ENCODE assay signal across 22 mouse cellular contexts in genomic region chr12:69365757-69366156, GRCm38 (mm10). TPM values are rescaled to one million over a fixed set of nuclear protein-coding genes. Genes with fewer than 3 reads are reported as not detected.
DNase-seq lines count a peak whose midpoint lies in the region; ATAC-seq and TF ChIP-seq lines count a peak whose summit lies in the region.
"Had no signal": no experiment of that assay in that cellular context is flagged by ENCODE, and none has a peak within 500 bp of the region (broad histone marks: within the 10 kb centered on the region; RNA-seq: fewer than 3 reads in every experiment).

No protein-coding gene starts in this region.

- 77% methylated on average over 7 of the region's 7 CpGs for WGBS in heart, embryonic 11.5 days (ENCODE audit: insufficient replicate concordance)
- WGBS in macrophage (ENCODE audit: missing documents) = 49% methylated on average over 7 of the region's 7 CpGs

- H3K4me1 ChIP-seq in heart, embryonic 11.5 days (ENCODE audit: control insufficient read depth, insufficient read depth, low read length) = 0 out of 2 replicates have a peak, but pooled peaks cover 7% of the 10 kb centered on the region
- H3K4me1 ChIP-seq in CH12.LX (ENCODE audit: control insufficient read depth in 1 of 2, insufficient read depth in 2 of 2) = peaks cover 0 to 40% of the 10 kb centered on the region in 2 experiments; a peak in 2 of 4 replicates

- no peak overlapping the region for H3K4me2 ChIP-seq in heart, embryonic 11.5 days
- peak overlapping the region; percentile 96 for H3K4me2 ChIP-seq in CH12.LX (ENCODE audit: insufficient read depth, low read depth, poor library complexity, severe bottlenecking)
- H3K4me2 ChIP-seq: embryonic facial prominence, embryonic 13.5 days; embryonic facial prominence, embryonic 15.5 days; forebrain, embryonic 12.5 days had no signal

- no peak for TF ChIP-seq POLR2A in CH12.LX (IDR thresholded peaks at IDR 0.05; ENCODE audit: low read depth, low read length)

- no peak overlapping the region for H3K9ac ChIP-seq in heart, embryonic 11.5 days (ENCODE audit: low read depth, low read length)
- peak overlapping the region; percentile 38; the same call in 1 of the 2 replicates for H3K9ac ChIP-seq in CH12.LX (ENCODE audit: insufficient read depth, low read depth)
- H3K9ac ChIP-seq: embryonic facial prominence, embryonic 13.5 days; embryonic facial prominence, embryonic 15.5 days; forebrain, embryonic 12.5 days had no signal

- in situ Hi-C loops in CH12.LX (cut with MboI; ENCODE audit: low pct_ligation_motif_present, low pct_unique_long_range_greater_than_20kb, low sequenced_read_pairs) = no loop called here

- H3K27ac ChIP-seq in heart, embryonic 11.5 days (ENCODE audit: low read depth, low read length) = no peak overlapping the region
- H3K27ac ChIP-seq in CH12.LX (ENCODE audit: insufficient read depth, low read depth) = peak overlapping the region; percentile 66
- H3K27ac ChIP-seq in macrophage = 0 out of 2 replicates have a peak overlapping the region, but pooled peaks have one; percentile 10
- H3K27ac ChIP-seq: embryonic facial prominence, embryonic 13.5 days; embryonic facial prominence, embryonic 15.5 days; forebrain, embryonic 10.5 days; forebrain, embryonic 12.5 days had no signal

- no peaks in the 10 kb centered on the region for H3K36me3 ChIP-seq in heart, embryonic 11.5 days (ENCODE audit: control insufficient read depth, insufficient read depth, low read length)
- H3K36me3 ChIP-seq in CH12.LX (replicated peaks in 1 of 2; ENCODE audit: control insufficient read depth in 1 of 2, insufficient read depth in 1 of 2, low read length in 1 of 2) (no peaks in the 10 kb centered on the region), macrophage (ENCODE audit: inconsistent target) (no peaks in the 10 kb centered on the region)
- H3K36me3 ChIP-seq: embryonic facial prominence, embryonic 13.5 days; embryonic facial prominence, embryonic 15.5 days; forebrain, embryonic 10.5 days; forebrain, embryonic 12.5 days had no signal

- TF ChIP-seq RAD21 in CH12.LX (IDR thresholded peaks at IDR 0.05; ENCODE audit: low read depth, low read length) = no peak

- H3K9me3 ChIP-seq in heart, embryonic 11.5 days (replicated peaks; ENCODE audit: control insufficient read depth, low read length) = no peaks in the 10 kb centered on the region
- no peaks in the 10 kb centered on the region for H3K9me3 ChIP-seq in CH12.LX (replicated peaks; ENCODE audit: low read length)
- H3K9me3 ChIP-seq: embryonic facial prominence, embryonic 13.5 days; embryonic facial prominence, embryonic 15.5 days; forebrain, embryonic 10.5 days; forebrain, embryonic 12.5 days had no signal

- no peaks in the 10 kb centered on the region for H3K27me3 ChIP-seq in heart, embryonic 11.5 days (ENCODE audit: control insufficient read depth, insufficient read depth, low read length)
- no peaks in the 10 kb centered on the region for H3K27me3 ChIP-seq in CH12.LX (replicated peaks)
- H3K27me3 ChIP-seq: embryonic facial prominence, embryonic 13.5 days; embryonic facial prominence, embryonic 15.5 days; forebrain, embryonic 12.5 days had no signal

- peaks cover 6% of the 10 kb centered on the region; the same call in 1 of the 2 replicates for H3K79me2 ChIP-seq in CH12.LX (replicated peaks; ENCODE audit: control insufficient read depth, extremely low read depth, insufficient read depth, poor library complexity, severe bottlenecking)
- H3K79me2 ChIP-seq in macrophage (ENCODE audit: inconsistent target) = no peaks in the 10 kb centered on the region

- no peak for TF ChIP-seq CTCF in CH12.LX (conservative IDR thresholded peaks at IDR 0.05 in 1 of 2, IDR thresholded peaks at IDR 0.05 in 1 of 2; ENCODE audit: low read depth in 2 of 2, low read length in 2 of 2)

- dilution Hi-C loops in CH12.LX (cut with MboI; ENCODE audit: extremely low pct_ligation_motif_present, extremely low pct_unique_long_range_greater_than_20kb, low sequenced_read_pairs) = no loop called here

- peak; percentile 49; the same call in 1 of the 2 replicates for TF ChIP-seq EP300 in CH12.LX (IDR thresholded peaks at IDR 0.05; ENCODE audit: low read length)

- peak; percentile 42 for DNase-seq in heart, adult 11 months
- peak; percentile 77 for DNase-seq in A20 (ENCODE audit: low read depth, low spot score)
- DNase-seq in CH12.LX (ENCODE audit: extremely low read depth) = no peak
- no peak for DNase-seq in layer of hippocampus, adult 11-12 months (ENCODE audit: low spot score)
- DNase-seq in right cerebral cortex, adult 18-20 months = no peak
- DNase-seq: adrenal gland, adult 2 months; adrenal gland, postnatal 10 days; adrenal gland, postnatal 36 days; cerebellum, adult 11-12 months; cerebellum, adult 8-10 months; cerebellum, postnatal 36 days; embryo, embryonic 11 days had no signal

- no peak overlapping the region for H3K4me3 ChIP-seq in heart, embryonic 11.5 days (ENCODE audit: low read depth, low read length)
- H3K4me3 ChIP-seq in CH12.LX (replicated peaks in 1 of 3; ENCODE audit: low read depth in 2 of 3, low read length in 2 of 3, poor library complexity in 1 of 3) (peak overlapping the region in 2 of 3 experiments; percentile 23 to 24), macrophage (ENCODE audit: inconsistent target) (no peak overlapping the region)
- H3K4me3 ChIP-seq: embryonic facial prominence, embryonic 13.5 days; embryonic facial prominence, embryonic 15.5 days; erythroblast, embryonic 14.5 days; forebrain, embryonic 10.5 days; forebrain, embryonic 12.5 days had no signal

- no peak for ATAC-seq in heart, embryonic 11.5 days (replicated peaks; ENCODE audit: insufficient number of reproducible peaks, low FRiP score, low TSS enrichment)
- ATAC-seq: CD4-positive, CD25-positive, alpha-beta regulatory T cell, adult 4 months; forebrain, embryonic 14.5 days; forebrain, embryonic 16.5 days had no signal

TF ChIP-seq in CH12.LX, 34 proteins besides CTCF, POLR2A, EP300 and RAD21 (continues in another document):
- TF ChIP-seq ZC3H11A (IDR thresholded peaks at IDR 0.05; ENCODE audit: low read depth, low read length) = no peak
- no peak for TF ChIP-seq MAZ (IDR thresholded peaks at IDR 0.05; ENCODE audit: low read depth, low read length)
- TF ChIP-seq TCF12 (IDR thresholded peaks at IDR 0.05; ENCODE audit: low read depth, low read length) = no peak
- TF ChIP-seq MAFK (IDR thresholded peaks at IDR 0.05; ENCODE audit: insufficient replicate concordance, low read length) = no peak
- no peak for TF ChIP-seq ZNF384 (IDR thresholded peaks at IDR 0.05; ENCODE audit: low read depth, low read length)
- TF ChIP-seq POLR2AphosphoS2 (IDR thresholded peaks at IDR 0.05; ENCODE audit: low read depth, low read length) = no peak
- TF ChIP-seq UBTF (IDR thresholded peaks at IDR 0.05; ENCODE audit: low read depth, low read length) = no peak
- no peak for TF ChIP-seq JUN (IDR thresholded peaks at IDR 0.05; ENCODE audit: insufficient read depth, low read depth, low read length)
- no peak for TF ChIP-seq ZMIZ1 (IDR thresholded peaks at IDR 0.05; ENCODE audit: low read depth, low read length)
- TF ChIP-seq MYC (IDR thresholded peaks at IDR 0.05; ENCODE audit: low read depth, low read length) = no peak
- TF ChIP-seq SIN3A (IDR thresholded peaks at IDR 0.05; ENCODE audit: low read length) = peak; percentile 33; the same call in 1 of the 2 replicates
- TF ChIP-seq BHLHE40 (IDR thresholded peaks at IDR 0.05; ENCODE audit: low read depth, low read length) = 0 out of 2 replicates have a peak, but pooled peaks have one; percentile 36
- no peak for TF ChIP-seq SMC3 (IDR thresholded peaks at IDR 0.05; ENCODE audit: low read depth, low read length)
- no peak for TF ChIP-seq ZKSCAN1 (IDR thresholded peaks at IDR 0.05; ENCODE audit: borderline replicate concordance, low read depth, low read length)
- TF ChIP-seq RCOR1 (conservative IDR thresholded peaks at IDR 0.05; ENCODE audit: low read depth, low read length) = peak; percentile 19; the same call in 1 of the 2 replicates
- peak; percentile 35; the same call in 1 of the 2 replicates for TF ChIP-seq ETS1 (conservative IDR thresholded peaks at IDR 0.05; ENCODE audit: low read depth, low read length)
- no peak for TF ChIP-seq GABPA (IDR thresholded peaks at IDR 0.05; ENCODE audit: insufficient replicate concordance, low read depth, low read length)
- no peak for TF ChIP-seq USF2 (conservative IDR thresholded peaks at IDR 0.05; ENCODE audit: low read depth, low read length)
- no peak for TF ChIP-seq USF1 (IDR thresholded peaks at IDR 0.05; ENCODE audit: low read depth, low read length)

RNA-seq across cellular contexts. Expression of gene Arf6, which starts 6.2 kb away (rescaled TPM):
- polyA plus RNA-seq in heart, embryonic 11.5 days (2014; fragmentation: Nextera tagmentation; extraction: Ambion mirVana) = 38.0 and 41.6 TPM in 2 replicates
- 273 and 312 TPM in 2 replicates for total RNA-seq in CH12.LX (2012; rRNA removed)
- 308 and 375 TPM in 2 replicates for total RNA-seq in CH12.LX (2014; rRNA removed)
- 224 and 258 TPM in 2 replicates for polyA plus RNA-seq in CH12.LX (2012; ENCODE audit: insufficient read length, low read depth)
- total RNA-seq in macrophage (2018; cell fraction: chromatin; rRNA removed) = 10 to 100 TPM; 24.2 to 52.1 (median 39.1) TPM
- 100 to 1,000 TPM; 164 to 272 (median 215) TPM for total RNA-seq in macrophage (2018; cell fraction: cytosol; rRNA removed)
- total RNA-seq in macrophage (2018; cell fraction: nucleus; rRNA removed) = 100 to 1,000 TPM in 24 of 26 experiments, 10 to 100 TPM in 2; 93.7 to 259 (median 148) TPM
- polyA plus RNA-seq in macrophage (2018) = 84.8 to 161 TPM (median 114 TPM) in 3 replicates

RNA-seq across cellular contexts. Expression of gene Gm9887, which starts 6.5 kb away (rescaled TPM):
- 1.3 and 1.5 TPM in 2 replicates for polyA plus RNA-seq in heart, embryonic 11.5 days (2014; fragmentation: Nextera tagmentation; extraction: Ambion mirVana)
- 4.3 TPM in 2 replicates for total RNA-seq in CH12.LX (2012; rRNA removed)
- not detected in 2 replicates for total RNA-seq in CH12.LX (2014; rRNA removed)
- polyA plus RNA-seq in CH12.LX (2012; ENCODE audit: insufficient read length, low read depth) = 3.4 and 4.3 TPM in 2 replicates
- 1 to 10 TPM in 6 of 26 experiments, not detected in 20; 1.3 to 3.1 (median 1.9) TPM for total RNA-seq in macrophage (2018; cell fraction: chromatin; rRNA removed)
- total RNA-seq in macrophage (2018; cell fraction: cytosol; rRNA removed) = 1 to 10 TPM in 22 of 26 experiments, under 1 TPM in 4; 0.80 to 2.2 (median 1.4) TPM
- total RNA-seq in macrophage (2018; cell fraction: nucleus; rRNA removed) = 1 to 10 TPM in 20 of 26 experiments, not detected in 6; 1.0 to 4.2 (median 2.0) TPM
- 0.40 to 0.57 TPM in 2 of 3 replicates, not detected in the other for polyA plus RNA-seq in macrophage (2018)

RNA-seq across cellular contexts. Expression of gene Nemf, which starts 8.8 kb away (rescaled TPM):
- polyA plus RNA-seq in heart, embryonic 11.5 days (2014; fragmentation: Nextera tagmentation; extraction: Ambion mirVana) = 62.1 and 69.9 TPM in 2 replicates
- 34.3 and 37.5 TPM in 2 replicates for total RNA-seq in CH12.LX (2012; rRNA removed)
- total RNA-seq in CH12.LX (2014; rRNA removed) = 56.6 and 71.0 TPM in 2 replicates
- 44.9 and 54.7 TPM in 2 replicates for polyA plus RNA-seq in CH12.LX (2012; ENCODE audit: insufficient read length, low read depth)
- total RNA-seq in macrophage (2018; cell fraction: chromatin; rRNA removed) = 100 to 1,000 TPM; 213 to 440 (median 296) TPM
- total RNA-seq in macrophage (2018; cell fraction: cytosol; rRNA removed) = 10 to 100 TPM; 15.9 to 30.8 (median 22.9) TPM
- total RNA-seq in macrophage (2018; cell fraction: nucleus; rRNA removed) = 100 to 1,000 TPM in 17 of 26 experiments, 10 to 100 TPM in 9; 57.2 to 215 (median 111) TPM
- 22.9 to 41.8 TPM (median 30.3 TPM) in 3 replicates for polyA plus RNA-seq in macrophage (2018)

Comparison
In these comparisons a context has a peak if more than half of its experiments do, and no peak if none do; other contexts are left out.
1. DNase-seq: peak in heart, adult 11 months (single experiment) and A20 (single experiment); none in CH12.LX (single experiment), layer of hippocampus, adult 11-12 months (single experiment) and right cerebral cortex, adult 18-20 months (single experiment).
2. H3K4me3 ChIP-seq: peak in CH12.LX (2 of 3); none in heart, embryonic 11.5 days (single experiment) and macrophage (single experiment).